Mouse (Mus musculus): ENCODE results near the gene Zfand6. TPM values are rescaled to one million over a fixed set of nuclear protein-coding genes. Genes with fewer than 3 reads are reported as not detected.

The Zfand6 gene
- 117 TPM for total RNA-seq (2023)

GRCm38 (mm10) chr7:84689251-84690100 lies at the start of gene Zfand6:
Gene Zfand6, minus strand, starts transcription at chr7:84689959.

GRCm38 (mm10) chr7:84606293-84606749 lies 83.4 kb downstream of the Zfand6 start, which contains the start of gene Fah:
Gene Fah, minus strand, starts transcription at chr7:84606722.

Other genes starting within 250 kb of the Zfand6 start
- gene Gm2115, start 161.0 kb downstream of the Zfand6 start, total RNA-seq (2023), result not detected
- gene Fah, start 83.2 kb downstream of the Zfand6 start, total RNA-seq (2023), result 1.9 TPM
- gene Olfr291, start 163.6 kb upstream of the Zfand6 start, total RNA-seq (2023), result not detected

Data from CD8-positive naive resting alpha-beta T cell, adult 57 days (primary cell).